Mouse (Mus musculus) kidney, postnatal 4 days (tissue): ENCODE measurements around the gene Sucnr1.

Experiments used
- DNase-seq, 2 experiments: peaks; one replicate each; pipeline ENCODE4 v3.0.0; 2021; ENCODE audit warnings: mixed read lengths in 2 of 2

Gene Sucnr1

GRCm38 (mm10) chr3:60114571-60114970 lies 32.9 kb downstream of the Sucnr1 start:
- DNase-seq = no peak

DNA sequence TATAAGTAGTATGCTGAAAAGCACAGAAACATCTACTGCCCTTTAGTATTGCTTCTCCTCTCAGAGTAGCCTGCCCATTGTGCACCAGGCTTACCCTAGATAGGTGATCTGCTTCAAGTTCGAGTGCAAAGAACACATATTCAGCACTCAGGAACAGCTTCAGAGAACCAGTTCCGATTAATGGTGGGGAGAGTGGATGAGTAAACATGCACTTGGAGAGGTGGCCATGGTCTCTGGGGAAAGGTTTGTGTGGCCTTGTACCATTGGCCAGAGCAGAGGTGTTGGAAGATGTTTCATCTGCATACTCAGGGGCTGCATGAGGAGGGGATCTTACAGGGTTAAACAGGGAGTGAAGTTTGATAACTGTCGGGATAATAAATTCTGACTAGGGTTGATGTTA lies 39.8 kb downstream of the Sucnr1 start:
- no peak for DNase-seq

DNA sequence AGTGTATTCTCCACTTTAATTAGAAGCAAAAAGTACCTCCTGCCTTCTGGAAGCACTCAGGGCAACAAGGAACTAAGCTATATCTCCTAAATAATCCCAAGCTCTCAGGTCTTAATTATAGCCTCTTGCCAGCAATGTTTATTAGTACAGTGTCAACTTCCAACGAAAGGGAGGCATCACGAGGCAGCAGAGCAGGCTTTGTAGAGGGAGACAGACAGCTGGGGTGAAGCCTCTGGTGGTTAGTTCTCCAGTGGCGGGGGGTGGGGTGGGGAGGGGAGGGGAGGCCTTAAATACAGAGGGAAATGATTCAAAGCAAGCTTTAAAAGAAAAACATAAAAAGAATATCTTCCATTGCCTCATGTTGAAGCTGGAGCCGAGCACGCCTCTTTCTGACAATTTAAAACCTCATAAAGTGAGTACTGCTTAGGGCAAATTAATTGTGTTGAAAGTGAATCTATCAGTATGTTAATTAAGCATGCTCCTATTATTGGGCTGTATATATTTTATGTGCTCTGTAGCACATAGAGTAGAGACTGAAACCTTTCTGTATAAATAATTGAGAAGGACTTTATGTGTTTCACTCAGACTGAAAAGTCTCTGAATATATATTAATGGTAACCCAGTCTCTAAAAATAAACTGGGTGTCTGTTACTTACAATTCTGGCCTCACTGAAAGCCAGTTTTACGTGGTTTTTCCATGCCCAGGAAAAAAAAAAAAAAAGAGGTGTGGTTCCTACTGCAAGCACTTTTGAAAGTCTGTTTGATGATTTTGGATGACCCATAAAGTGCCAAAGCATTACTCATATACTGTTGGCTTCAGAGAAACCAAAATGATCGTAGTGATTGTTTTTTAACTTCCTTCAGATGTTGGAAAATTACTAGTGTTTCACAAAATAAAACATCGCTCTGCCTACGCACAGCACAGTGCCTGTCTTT lies 42.5 kb downstream of the Sucnr1 start:
- DNase-seq = no peak

- no peak for DNase-seq
Measured at GRCm38 (mm10) chr3:60126564-60126963, 44.9 kb downstream of the Sucnr1 start.

DNA sequence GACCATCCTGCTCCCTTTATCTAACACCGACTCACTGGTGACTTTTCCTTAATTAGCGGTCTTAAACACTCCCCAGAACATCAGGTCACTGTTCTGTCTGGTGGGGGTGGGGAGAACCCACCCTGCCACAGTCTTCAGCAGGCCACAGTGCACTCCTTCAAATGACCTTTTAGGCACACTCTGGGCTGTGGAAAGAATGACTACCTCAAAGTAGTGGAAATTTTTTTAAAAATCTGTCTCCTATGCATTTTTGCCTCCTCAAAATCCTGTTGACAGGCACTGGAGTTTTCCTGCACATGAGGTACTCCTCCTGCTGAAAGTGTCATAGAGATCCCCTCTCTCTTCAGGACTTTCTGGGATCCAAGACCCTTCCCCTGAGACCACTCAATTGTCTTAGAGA lies 46.6 kb downstream of the Sucnr1 start:
- no peak for DNase-seq

DNA sequence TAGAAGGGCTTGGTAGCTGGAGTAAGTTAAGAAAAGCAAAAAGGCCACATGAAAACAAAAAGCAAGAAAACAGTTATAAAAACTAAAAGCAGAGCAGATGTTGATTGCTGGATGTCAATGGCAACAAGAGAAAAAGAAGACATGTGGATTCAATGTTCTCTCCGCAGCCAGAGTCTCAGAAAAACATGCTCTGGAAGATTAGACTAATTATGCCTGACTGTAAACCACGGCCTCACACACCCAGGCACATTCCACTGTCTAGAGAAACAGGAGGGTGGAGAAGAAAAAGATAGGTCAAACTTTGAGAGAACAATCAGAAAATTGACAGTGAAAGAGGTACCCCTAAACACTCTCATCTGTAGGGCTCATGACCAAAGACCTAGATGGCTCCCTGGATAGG lies 54.1 kb downstream of the Sucnr1 start:
- no peak for DNase-seq
